Mouse (Mus musculus) lung, adult 18-20 months (tissue): ENCODE results near the gene Ccnb2.

ENCODE experiments used
- DNase-seq, 2 experiments: peaks; one replicate each; pipeline ENCODE4 v3.0.0; 2022; ENCODE audit warnings: mixed read lengths in 2 of 2

Gene Ccnb2

GRCm38 (mm10) chr9:70383750-70384149 lies 37.6 kb downstream of the Ccnb2 start:
- no peak for DNase-seq

- DNase-seq = no peak
Observed at GRCm38 (mm10) chr9:70382091-70382490, 39.3 kb downstream of the Ccnb2 start.

GRCm38 (mm10) chr9:70379502-70380467 lies 41.6 kb downstream of the Ccnb2 start:
- no peak for DNase-seq

- no peak for DNase-seq
Observed at GRCm38 (mm10) chr9:70371638-70372037, 49.7 kb downstream of the Ccnb2 start.

- DNase-seq = no peak
Observed at GRCm38 (mm10) chr9:70366898-70367297, 54.4 kb downstream of the Ccnb2 start.

GRCm38 (mm10) chr9:70365915-70366314 lies 55.4 kb downstream of the Ccnb2 start:
- DNase-seq = no peak

- DNase-seq = no peak
Observed at GRCm38 (mm10) chr9:70364741-70365140, 56.6 kb downstream of the Ccnb2 start.

GRCm38 (mm10) chr9:70359402-70360131 lies 61.8 kb downstream of the Ccnb2 start:
- DNase-seq = no peak
